Mouse (Mus musculus) hindbrain, embryonic 11.5 days (tissue): ENCODE results near the gene Spaca7. TPM values are rescaled to one million over a fixed set of nuclear protein-coding genes. Genes with fewer than 3 reads are reported as not detected.

Experiments
- ATAC-seq: fragments of 200-750 bp; cut with Nextera tagmentation; 2 replicates; pipeline ENCODE4 v1.8.0; 2017; ENCODE audit warnings: mild to moderate bottlenecking, moderate TSS enrichment, moderate library complexity; ENCODE audit not compliant: low FRiP score
- DNase-seq: peaks from one replicate; pipeline ENCODE4 v3.0.0-alpha.2; 2015; ENCODE audit warnings: low spot score
- H3K27ac ChIP-seq: fragments of 300-500 bp; sonication (generic); 2 replicates; pipeline ENCODE4 v1.5.1; 2014; ENCODE audit warnings: mild to moderate bottlenecking, low read depth, low read length
- H3K27me3 ChIP-seq: fragments of 300-500 bp; sonication (generic); 2 replicates; pipeline ENCODE4 v1.6.1; 2014; ENCODE audit warnings: mild to moderate bottlenecking, low read length, moderate library complexity, mixed read lengths; ENCODE audit not compliant: control insufficient read depth, insufficient read depth
- H3K36me3 ChIP-seq: fragments of 300-500 bp; sonication (generic); 2 replicates; pipeline ENCODE4 v1.6.1; 2014; ENCODE audit warnings: mild to moderate bottlenecking, low read length, moderate library complexity, mixed read lengths; ENCODE audit not compliant: control insufficient read depth, insufficient read depth
- H3K4me1 ChIP-seq: fragments of 300-500 bp; sonication (generic); replicated peaks from 2 replicates; pipeline ENCODE4 v1.6.1; 2014; ENCODE audit warnings: low read length, mixed read lengths; ENCODE audit not compliant: control insufficient read depth, insufficient read depth
- H3K4me2 ChIP-seq: fragments of 300-500 bp; sonication (generic); replicated peaks from 2 replicates; pipeline ENCODE4 v1.6.1; 2014; ENCODE audit warnings: mild to moderate bottlenecking, low read depth, low read length
- H3K4me3 ChIP-seq: fragments of 300-500 bp; sonication (generic); 2 replicates; pipeline ENCODE4 v1.5.1; 2014; ENCODE audit warnings: low read depth, low read length
- H3K9ac ChIP-seq: fragments of 300-500 bp; sonication (generic); 2 replicates; pipeline ENCODE4 v1.6.1; 2014; ENCODE audit warnings: low read depth, low read length
- H3K9me3 ChIP-seq: fragments of 300-500 bp; sonication (generic); 2 replicates; pipeline ENCODE4 v1.6.1; 2016; ENCODE audit warnings: low read length; ENCODE audit not compliant: control insufficient read depth
- WGBS: fragments of 180-500 bp; shearing (Covaris S2); extraction: QIAGEN DNeasy Blood & Tissue Kit; methylation state at CpG from one replicate; pipeline ENCODE4 v1.1.7; 2014; 5-methylcytosine and 5-hydroxymethylcytosine counted together
- polyA plus RNA-seq: library from polyadenylated mRNA; unstranded; fragments of >200 nt; fragmentation: Nextera tagmentation; extraction: Ambion mirVana; gene quantifications from 2 replicates; pipeline ENCODE4 v1.2.1, GENCODE M21; 2014

Gene Spaca7
- polyA plus RNA-seq, 1 experiment from 2014 or later = not detected

GRCm38 (mm10) chr8:12548680-12549079 is 24.1 kb upstream of the Spaca7 start:
- ATAC-seq = no peak

GRCm38 (mm10) chr8:12555515-12556145 is 17.2 kb upstream of the Spaca7 start:
- no peaks in the 10 kb centered on the region; the same call in 1 of the 2 replicates for H3K4me1 ChIP-seq
- WGBS = 41% methylated on average over 15 of the region's 15 CpGs
- H3K4me2 ChIP-seq = no peak overlapping the region
- no peak overlapping the region for H3K27ac ChIP-seq
- peaks cover 14% of the 10 kb centered on the region for H3K27me3 ChIP-seq
- no peak overlapping the region for H3K9ac ChIP-seq
- ATAC-seq = peak; percentile 53; the same call in 1 of the 2 replicates
- no peaks in the 10 kb centered on the region for H3K36me3 ChIP-seq
- peak; percentile 47 for DNase-seq
- H3K9me3 ChIP-seq = no peaks in the 10 kb centered on the region
- no peak overlapping the region for H3K4me3 ChIP-seq

More at GRCm38 (mm10) chr8:12548680-12549079, 24.1 kb upstream of the Spaca7 start:
- no peaks in the 10 kb centered on the region for H3K4me1 ChIP-seq
- H3K9ac ChIP-seq = no peak overlapping the region
- no peak overlapping the region for H3K4me2 ChIP-seq
- H3K27me3 ChIP-seq = peaks cover 3% of the 10 kb centered on the region
- no peak overlapping the region for H3K4me3 ChIP-seq
- H3K36me3 ChIP-seq = no peaks in the 10 kb centered on the region
- DNase-seq = no peak
- 60% methylated on average over 5 of the region's 5 CpGs for WGBS
- H3K9me3 ChIP-seq = no peaks in the 10 kb centered on the region
- H3K27ac ChIP-seq = no peak overlapping the region

GRCm38 (mm10) chr8:12558786-12559185 is 14.0 kb upstream of the Spaca7 start:
- H3K27me3 ChIP-seq = peaks cover 19% of the 10 kb centered on the region
- no peak for DNase-seq
- 73% methylated on average over 3 of the region's 3 CpGs for WGBS

GRCm38 (mm10) chr8:12561403-12561960 is 11.3 kb upstream of the Spaca7 start:
- Histone ChIP-seq H3K9me3 (no peaks in the 10 kb centered on the region), H3K9ac (no peak overlapping the region), H3K27me3 (peaks cover 19% of the 10 kb centered on the region), H3K36me3 (no peaks in the 10 kb centered on the region), H3K27ac (no peak overlapping the region), H3K4me2 (no peak overlapping the region), H3K4me3 (no peak overlapping the region), H3K4me1 (no peaks in the 10 kb centered on the region)
- no peak for ATAC-seq
- 20% methylated on average over 11 of the region's 11 CpGs for WGBS
- peak; percentile 82 for DNase-seq

More at GRCm38 (mm10) chr8:12558786-12559185, 14.0 kb upstream of the Spaca7 start:
- no peak for ATAC-seq
- Histone ChIP-seq H3K4me1 (no peaks in the 10 kb centered on the region; the same call in 1 of the 2 replicates), H3K9me3 (no peaks in the 10 kb centered on the region), H3K4me3 (no peak overlapping the region), H3K4me2 (no peak overlapping the region), H3K9ac (no peak overlapping the region), H3K27ac (no peak overlapping the region), H3K36me3 (no peaks in the 10 kb centered on the region)

- Histone ChIP-seq H3K36me3 (no peaks in the 10 kb centered on the region), H3K27me3 (peaks cover 11% of the 10 kb centered on the region), H3K4me2 (no peak overlapping the region), H3K4me1 (no peaks in the 10 kb centered on the region), H3K9ac (no peak overlapping the region), H3K9me3 (no peaks in the 10 kb centered on the region), H3K27ac (no peak overlapping the region), H3K4me3 (no peak overlapping the region)
- 0 out of 2 replicates have a peak, but pooled peaks have one; percentile 45 for ATAC-seq
- WGBS = 5% methylated on average over 4 of the region's 4 CpGs
- peak; percentile 73 for DNase-seq
Observed at GRCm38 (mm10) chr8:12564307-12564706, 8.5 kb upstream of the Spaca7 start.

- DNase-seq (no peak), ATAC-seq (no peak)
- Histone ChIP-seq H3K36me3 (no peaks in the 10 kb centered on the region), H3K4me3 (no peak overlapping the region), H3K4me2 (no peak overlapping the region), H3K4me1 (no peaks in the 10 kb centered on the region), H3K9me3 (no peaks in the 10 kb centered on the region), H3K27ac (no peak overlapping the region), H3K27me3 (peaks cover 8% of the 10 kb centered on the region), H3K9ac (no peak overlapping the region)
- WGBS = 77% methylated on average over 10 of the region's 10 CpGs
Observed at GRCm38 (mm10) chr8:12565488-12565887, 7.3 kb upstream of the Spaca7 start.

- no peak overlapping the region for H3K27ac ChIP-seq
- WGBS = 54% methylated on average over 7 of the region's 7 CpGs
Observed at GRCm38 (mm10) chr8:12566509-12566908, 6.3 kb upstream of the Spaca7 start.

GRCm38 (mm10) chr8:12576003-12576402 is 3.2 kb downstream of the Spaca7 start:
- Histone ChIP-seq H3K27ac (no peak overlapping the region), H3K4me2 (no peak overlapping the region), H3K9me3 (no peaks in the 10 kb centered on the region), H3K4me3 (no peak overlapping the region), H3K9ac (no peak overlapping the region), H3K27me3 (no peaks in the 10 kb centered on the region; the same call in 1 of the 2 replicates), H3K36me3 (no peaks in the 10 kb centered on the region), H3K4me1 (no peaks in the 10 kb centered on the region)
- no peak for ATAC-seq
- no peak for DNase-seq
- 69% methylated on average over 5 of the region's 5 CpGs for WGBS

More at GRCm38 (mm10) chr8:12566509-12566908, 6.3 kb upstream of the Spaca7 start:
- H3K9ac ChIP-seq = no peak overlapping the region
- DNase-seq = no peak
- no peaks in the 10 kb centered on the region for H3K4me1 ChIP-seq
- H3K36me3 ChIP-seq = no peaks in the 10 kb centered on the region
- H3K27me3 ChIP-seq = peaks cover 7% of the 10 kb centered on the region
- H3K9me3 ChIP-seq = no peaks in the 10 kb centered on the region
- H3K4me3 ChIP-seq = no peak overlapping the region
- no peak overlapping the region for H3K4me2 ChIP-seq
- no peak for ATAC-seq

GRCm38 (mm10) chr8:12576739-12577138 is 3.9 kb downstream of the Spaca7 start:
- Histone ChIP-seq H3K27ac (no peak overlapping the region), H3K4me3 (no peak overlapping the region), H3K36me3 (no peaks in the 10 kb centered on the region), H3K9ac (no peak overlapping the region), H3K4me1 (no peaks in the 10 kb centered on the region), H3K9me3 (no peaks in the 10 kb centered on the region), H3K27me3 (no peaks in the 10 kb centered on the region; the same call in 1 of the 2 replicates), H3K4me2 (no peak overlapping the region)
- ATAC-seq = no peak
- no peak for DNase-seq
- WGBS = 61% methylated on average over 6 of the region's 6 CpGs
